Mouse (Mus musculus): ENCODE data around the gene Olfr374. TPM values are rescaled to one million over a fixed set of nuclear protein-coding genes. Genes with fewer than 3 reads are reported as not detected.
"Not testable (repeated sequence)": the region's sequence is repeated elsewhere in the genome, so short reads cannot be mapped to it uniquely, and the experiment has no call there.

The Olfr374 gene
- under 1 TPM in 1 of 4 experiments, not detected in 3; 0.05 TPM for total RNA-seq (2022)

GRCm38 (mm10) chr8:72106740-72107139 is at the start of gene Olfr374:
Olfr374 (plus strand) TSS chr8:72107040.
- no peak for DNase-seq (ENCODE audit: low spot score in 2 of 2)

DNA sequence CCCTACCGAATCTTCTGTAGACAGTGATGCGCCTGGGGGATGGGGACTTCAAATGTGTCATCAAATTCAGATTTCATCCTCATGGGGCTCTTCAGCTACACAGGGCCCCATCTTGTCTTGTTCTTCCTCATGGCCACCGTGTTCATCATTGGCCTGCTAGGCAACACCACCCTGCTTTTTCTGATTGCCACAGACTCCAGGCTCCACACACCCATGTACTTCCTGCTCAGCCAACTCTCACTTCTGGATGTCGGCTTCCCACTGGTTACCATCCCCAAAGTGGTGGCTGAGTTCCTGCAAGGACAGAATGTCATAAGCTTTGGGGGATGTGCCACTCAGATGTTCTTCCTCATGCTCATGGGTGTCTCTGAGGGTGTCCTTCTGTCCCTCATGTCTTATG is 49.2 kb upstream of the Olfr374 start:
- not testable (repeated sequence) for DNase-seq (ENCODE audit: low spot score in 2 of 2)

DNA sequence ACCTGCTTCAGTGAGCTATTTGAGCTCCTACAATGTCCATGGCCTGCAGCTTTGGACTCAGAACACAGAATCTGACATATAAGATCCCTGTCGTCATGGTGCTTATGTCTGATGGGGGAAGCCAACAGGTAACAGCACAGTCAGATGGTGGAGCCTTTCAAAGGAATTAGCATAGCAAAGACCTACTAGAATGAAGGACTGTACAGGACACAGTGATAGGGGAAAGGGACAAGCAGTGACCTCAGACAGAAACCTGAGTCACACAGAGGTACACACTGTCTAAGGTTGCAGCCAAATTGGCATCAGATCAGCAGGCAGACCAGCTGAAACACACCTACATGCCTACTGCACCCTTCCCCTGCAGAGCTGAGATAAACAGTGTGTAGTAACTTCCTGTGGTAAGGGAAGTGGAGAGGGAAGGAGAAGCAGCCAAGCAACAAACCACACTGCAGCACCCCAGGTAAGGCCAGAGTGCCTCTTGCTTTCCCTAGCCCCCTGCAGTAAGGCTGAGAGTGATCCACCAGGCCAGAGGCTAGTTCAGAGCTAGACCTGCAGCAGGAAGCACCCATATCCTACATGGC is 39.9 kb upstream of the Olfr374 start:
- DNase-seq (ENCODE audit: low spot score in 2 of 2), result not testable (repeated sequence)

DNA sequence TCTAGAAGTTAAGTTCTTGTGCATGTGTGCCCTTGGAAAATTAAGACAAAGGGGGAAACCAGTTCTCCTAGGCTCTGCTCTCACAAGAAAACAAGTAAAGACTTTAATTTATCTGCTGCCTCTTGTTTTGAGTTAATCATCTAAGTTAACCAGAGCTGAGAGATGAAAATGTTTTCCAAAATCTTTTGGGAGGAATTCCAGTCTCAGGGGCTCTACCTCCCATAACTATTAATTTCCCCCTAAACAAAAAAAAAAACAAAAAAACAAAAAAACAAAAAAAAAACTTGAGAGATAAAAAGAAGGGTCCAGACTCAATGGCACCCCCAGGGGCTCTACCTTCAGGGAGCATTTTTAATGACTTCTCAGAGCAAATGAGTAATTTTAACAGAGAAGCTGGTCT is 24.0 kb upstream of the Olfr374 start, which contains the start of gene Olfr373:
Olfr373 (plus strand) TSS at position 301 of the 400 bp plus-strand sequence.
- DNase-seq (ENCODE audit: low spot score in 2 of 2), result not testable (repeated sequence)

- no peak for DNase-seq (ENCODE audit: low spot score in 2 of 2)
Observed at GRCm38 (mm10) chr8:72084744-72085143, 22.1 kb upstream of the Olfr374 start.

DNA sequence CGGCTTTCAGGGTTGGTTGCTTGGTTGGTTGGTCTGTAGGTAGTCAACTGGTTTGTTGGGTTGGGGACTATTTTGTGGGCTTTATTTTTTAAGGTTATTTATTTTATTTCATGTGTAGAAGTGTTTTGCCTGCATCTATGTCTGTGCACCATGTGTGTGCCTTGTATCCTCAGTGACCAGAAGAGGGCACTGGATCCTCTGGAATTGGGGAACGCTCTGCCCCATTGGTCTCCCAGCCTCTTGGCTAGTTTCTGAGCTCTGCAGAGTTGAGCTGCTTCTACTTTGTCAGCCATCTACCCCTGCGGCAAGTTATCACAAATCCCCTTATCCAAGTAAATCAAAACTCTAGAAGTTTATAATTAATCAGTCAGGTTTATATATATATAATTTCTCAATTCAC is 19.2 kb upstream of the Olfr374 start:
- DNase-seq (ENCODE audit: low spot score in 2 of 2), result not testable (repeated sequence)

- DNase-seq (ENCODE audit: low spot score in 2 of 2), result not testable (repeated sequence)
Observed at GRCm38 (mm10) chr8:72096721-72097120, 10.1 kb upstream of the Olfr374 start.

GRCm38 (mm10) chr8:72099377-72100103 is 7.3 kb upstream of the Olfr374 start:
- not testable (repeated sequence) for DNase-seq (ENCODE audit: low spot score in 2 of 2)

- no peak for DNase-seq (ENCODE audit: low spot score in 2 of 2)
Observed at GRCm38 (mm10) chr8:72105165-72105564, 1.7 kb upstream of the Olfr374 start.

DNA sequence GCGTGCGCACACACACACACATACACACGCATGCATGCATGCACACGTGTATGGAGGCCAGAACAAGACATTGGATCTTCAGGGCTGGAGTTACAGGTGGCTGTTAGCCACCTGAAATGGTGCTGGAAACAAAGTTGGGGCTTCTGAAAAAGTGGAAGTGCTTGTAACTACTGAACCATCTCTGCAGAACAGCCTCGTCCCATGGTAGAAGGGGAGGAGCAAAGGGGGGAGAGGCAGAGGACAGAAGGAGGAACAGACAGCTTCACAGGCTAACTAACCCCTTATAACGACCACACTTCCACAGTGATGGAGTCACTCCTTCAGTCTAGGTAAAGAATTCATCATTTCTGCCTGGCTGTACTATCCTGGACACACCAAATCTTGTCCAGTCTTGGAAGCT is 4.0 kb downstream of the Olfr374 start:
- no peak for DNase-seq (ENCODE audit: low spot score in 2 of 2)

DNA sequence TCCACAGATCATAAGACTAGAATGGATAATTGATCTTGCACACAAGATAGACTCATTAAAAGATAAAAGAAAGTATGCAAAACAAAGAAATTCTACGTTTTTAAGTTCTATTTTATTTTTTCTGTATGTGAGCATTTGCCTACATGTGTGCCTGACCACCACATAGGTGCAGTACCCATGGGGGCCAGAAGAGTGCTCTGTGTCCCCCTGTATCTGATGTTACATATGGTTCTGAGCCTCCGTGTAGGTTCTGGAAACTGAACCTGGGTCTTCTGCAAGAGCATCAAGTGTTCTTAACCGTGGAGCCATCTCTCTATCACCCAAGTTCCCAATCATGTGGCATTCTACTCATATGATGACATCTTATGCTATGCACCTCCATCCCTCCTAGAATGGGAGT is 5.6 kb downstream of the Olfr374 start:
- DNase-seq (ENCODE audit: low spot score in 2 of 2), result no peak

- no peak for DNase-seq (ENCODE audit: low spot score in 2 of 2)
Observed at GRCm38 (mm10) chr8:72115202-72115601, 8.4 kb downstream of the Olfr374 start.

- no peak for DNase-seq (ENCODE audit: low spot score in 2 of 2)
Observed at GRCm38 (mm10) chr8:72118616-72119015, 11.8 kb downstream of the Olfr374 start.

- not testable (repeated sequence) for DNase-seq (ENCODE audit: low spot score in 2 of 2)
Observed at GRCm38 (mm10) chr8:72121486-72121885, 14.6 kb downstream of the Olfr374 start.

- no peak for DNase-seq (ENCODE audit: low spot score in 2 of 2)
Observed at GRCm38 (mm10) chr8:72121997-72122396, 15.2 kb downstream of the Olfr374 start.

GRCm38 (mm10) chr8:72127834-72128233 is 21.0 kb downstream of the Olfr374 start:
- no peak for DNase-seq (ENCODE audit: low spot score in 2 of 2)

GRCm38 (mm10) chr8:72131251-72131650 is 24.4 kb downstream of the Olfr374 start:
- DNase-seq (ENCODE audit: low spot score in 2 of 2), result no peak

- DNase-seq (ENCODE audit: low spot score in 2 of 2), result no peak
Observed at GRCm38 (mm10) chr8:72131901-72132300, 25.1 kb downstream of the Olfr374 start.

DNA sequence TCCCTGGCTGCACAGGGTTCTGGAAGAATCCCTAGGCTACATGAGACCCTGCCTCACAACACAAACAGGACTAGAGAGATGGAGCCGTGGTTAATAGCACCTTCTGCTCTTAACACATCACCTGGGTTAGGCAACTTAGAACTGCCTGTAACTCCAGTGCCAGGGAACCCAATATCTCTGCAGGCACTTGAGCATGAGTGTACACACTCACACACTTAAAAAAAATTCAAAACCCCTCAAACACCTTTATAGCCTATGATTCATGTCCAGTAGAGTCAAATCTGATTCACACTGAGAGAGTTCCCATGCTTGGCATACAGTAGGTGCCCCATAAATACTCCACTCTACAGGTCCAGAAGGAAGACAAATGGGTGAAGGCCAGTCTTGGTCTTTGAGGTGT is 25.6 kb downstream of the Olfr374 start:
- DNase-seq (ENCODE audit: low spot score in 2 of 2), result no peak

DNA sequence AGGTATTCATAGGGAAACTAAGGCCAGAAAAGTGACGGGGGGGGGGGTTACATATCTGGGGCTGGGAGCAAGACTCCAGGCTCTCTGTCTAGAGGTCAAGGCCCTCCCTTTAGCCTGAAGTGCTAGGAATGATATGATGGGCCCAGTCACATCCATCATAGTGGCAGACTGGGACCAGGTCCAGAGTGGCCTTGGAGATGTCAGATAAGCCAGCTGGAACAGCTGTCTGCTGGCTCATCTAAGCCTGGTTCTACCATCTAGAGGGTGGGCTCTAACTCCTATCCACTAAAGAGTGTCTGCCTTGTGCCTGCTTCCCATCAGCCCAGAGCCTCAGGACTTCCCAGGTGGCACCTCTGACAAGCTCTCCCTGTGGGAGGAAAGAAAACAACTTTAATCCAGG is 26.1 kb downstream of the Olfr374 start:
- no peak for DNase-seq (ENCODE audit: low spot score in 2 of 2)

GRCm38 (mm10) chr8:72133507-72133906 is 26.7 kb downstream of the Olfr374 start:
- DNase-seq (ENCODE audit: low spot score in 2 of 2), result no peak

- DNase-seq (ENCODE audit: low spot score in 2 of 2), result peak in 1 of 2 experiments; percentile 20
Observed at GRCm38 (mm10) chr8:72134756-72135445, 28.1 kb downstream of the Olfr374 start, which contains the start of gene Tpm4. Tpm4 (plus strand) TSS chr8:72134975.

Data from left cerebral cortex, adult 8-10 months (tissue).